Mouse (Mus musculus) heart, postnatal 14 days (tissue): ENCODE results near the gene Sema5a. TPM values are rescaled to one million over a fixed set of nuclear protein-coding genes. Genes with fewer than 3 reads are reported as not detected.

Source experiments
- DNase-seq, 2 experiments: peaks; one replicate each; pipeline ENCODE4 v3.0.0; 2021 to 2022
- intact Hi-C: fragments of 180-260 bp; cut with DNase I; formaldehyde crosslinking; loops from one replicate; pipeline ENCODE4 v1.15.1; 2025
- total RNA-seq, 2 experiments: library from RNA; stranded (reverse); gene quantifications; 2 replicates each; pipeline ENCODE4 v1.2.3; 2021

Gene Sema5a
- total RNA-seq, 2 experiments from 2014 or later = 16.8 to 16.9 TPM

- DNase-seq = no peak
Measured at GRCm38 (mm10) chr15:32607236-32607635, 362.6 kb downstream of the Sema5a start.

GRCm38 (mm10) chr15:32610776-32611175, 366.2 kb downstream of the Sema5a start:
- DNase-seq = peak; percentile 22 to 57
- intact Hi-C loops = no loop called here

More at GRCm38 (mm10) chr15:32607236-32607635, 362.6 kb downstream of the Sema5a start:
- intact Hi-C loops = no loop called here

- intact Hi-C loops = no loop called here
- no peak for DNase-seq
Measured at GRCm38 (mm10) chr15:32611201-32611600, 366.6 kb downstream of the Sema5a start.

GRCm38 (mm10) chr15:32613718-32614117, 369.1 kb downstream of the Sema5a start:
- intact Hi-C loops = no loop called here

GRCm38 (mm10) chr15:32615773-32616172, 371.2 kb downstream of the Sema5a start:
- no peak for DNase-seq
- intact Hi-C loops = no loop called here

More at GRCm38 (mm10) chr15:32613718-32614117, 369.1 kb downstream of the Sema5a start:
- DNase-seq = no peak

GRCm38 (mm10) chr15:32619199-32619598, 374.6 kb downstream of the Sema5a start:
- DNase-seq = no peak
- intact Hi-C loops = no loop called here

GRCm38 (mm10) chr15:32623037-32623739, 378.6 kb downstream of the Sema5a start:
- no peak for DNase-seq

GRCm38 (mm10) chr15:32624106-32624505, 379.5 kb downstream of the Sema5a start:
- intact Hi-C loops = no loop called here
- no peak for DNase-seq

More at GRCm38 (mm10) chr15:32623037-32623739, 378.6 kb downstream of the Sema5a start:
- intact Hi-C loops = no loop called here

- no peak for DNase-seq
Measured at GRCm38 (mm10) chr15:32626031-32626430, 381.4 kb downstream of the Sema5a start.

GRCm38 (mm10) chr15:32633713-32634112, 389.1 kb downstream of the Sema5a start:
- intact Hi-C loops = no loop called here
- DNase-seq = no peak

More at GRCm38 (mm10) chr15:32626031-32626430, 381.4 kb downstream of the Sema5a start:
- intact Hi-C loops = no loop called here

- DNase-seq = no peak
- intact Hi-C loops = no loop called here
Measured at GRCm38 (mm10) chr15:32637879-32638278, 393.3 kb downstream of the Sema5a start.

- no peak for DNase-seq
- intact Hi-C loops = no loop called here
Measured at GRCm38 (mm10) chr15:32647061-32647687, 402.6 kb downstream of the Sema5a start.

GRCm38 (mm10) chr15:32654046-32654445, 409.4 kb downstream of the Sema5a start:
- intact Hi-C loops = no loop called here
- no peak for DNase-seq

- intact Hi-C loops = no loop called here
- DNase-seq = peak in 1 of 2 experiments; percentile 13
Measured at GRCm38 (mm10) chr15:32656017-32656416, 411.4 kb downstream of the Sema5a start.

GRCm38 (mm10) chr15:32676446-32676845, 431.8 kb downstream of the Sema5a start:
- intact Hi-C loops = no loop called here
- DNase-seq = peak in 1 of 2 experiments; percentile 13

GRCm38 (mm10) chr15:32685152-32685551, 440.5 kb downstream of the Sema5a start:
- no peak for DNase-seq
- intact Hi-C loops = no loop called here

- no peak for DNase-seq
- intact Hi-C loops = no loop called here
Measured at GRCm38 (mm10) chr15:32691021-32691420, 446.4 kb downstream of the Sema5a start.

GRCm38 (mm10) chr15:32693006-32693405, 448.4 kb downstream of the Sema5a start:
- DNase-seq = no peak
- intact Hi-C loops = no loop called here

- DNase-seq = no peak
- intact Hi-C loops = loop anchor here (5.0 kb wide), 4 partner anchors 150 to 1045 kb away; no protein-coding TSS in a partner anchor
Measured at GRCm38 (mm10) chr15:32717298-32717985, 472.8 kb downstream of the Sema5a start.

GRCm38 (mm10) chr15:32718293-32718963, 473.8 kb downstream of the Sema5a start:
- peak; percentile 50 to 69 for DNase-seq
- intact Hi-C loops = loop anchor here (2.0 to 5.0 kb wide), 5 partner anchors 151 to 1046 kb away; no protein-coding TSS in a partner anchor
